Mouse (Mus musculus): ENCODE measurements around the gene Bpifb9b. TPM values are rescaled to one million over a fixed set of nuclear protein-coding genes. Genes with fewer than 3 reads are reported as not detected.

Gene Bpifb9b
- not detected for polyA plus RNA-seq (2017; shearing (Covaris generic))

GRCm38 (mm10) chr2:154306927-154307326, at the start of gene Bpifb9b:
Gene Bpifb9b, plus strand, starts transcription at chr2:154307227.

GRCm38 (mm10) chr2:154257554-154257953, 49.5 kb upstream of the Bpifb9b start, which contains the start of gene Bpifb9a:
Gene Bpifb9a, plus strand, starts transcription at chr2:154257854.

Other genes with a start within 250 kb of the Bpifb9b start
- not detected for gene Bpifa3, start 176.9 kb upstream of the Bpifb9b start, polyA plus RNA-seq (2017; shearing (Covaris generic))
- not detected for gene Bpifa1, start 164.3 kb upstream of the Bpifb9b start, polyA plus RNA-seq (2017; shearing (Covaris generic))
- gene Bpifa5, start 144.6 kb upstream of the Bpifb9b start, polyA plus RNA-seq (2017; shearing (Covaris generic)) = not detected
- under 1 TPM; 0.05 to 0.17 TPM for gene Bpifb1, start 116.4 kb upstream of the Bpifb9b start, polyA plus RNA-seq (2017; shearing (Covaris generic))
- under 1 TPM in 1 of 2 experiments, not detected in 1; 0.62 TPM for gene Bpifb5, start 83.5 kb upstream of the Bpifb9b start, polyA plus RNA-seq (2017; shearing (Covaris generic))
- not detected for gene Bpifb9a, start 49.4 kb upstream of the Bpifb9b start, polyA plus RNA-seq (2017; shearing (Covaris generic))
- gene Cdk5rap1, start 65.8 kb downstream of the Bpifb9b start, polyA plus RNA-seq (2017; shearing (Covaris generic)) = 10 to 100 TPM; 20.1 to 48.4 TPM
- gene Snta1, start 100.9 kb downstream of the Bpifb9b start, polyA plus RNA-seq (2017; shearing (Covaris generic)) = under 1 TPM; 0.07 to 0.33 TPM
- gene Cbfa2t2, start 129.3 kb downstream of the Bpifb9b start, polyA plus RNA-seq (2017; shearing (Covaris generic)) = 10 to 100 TPM; 19.7 to 21.4 TPM
- 1 to 10 TPM; 1.2 to 2.8 TPM for gene 1700003F12Rik, start 239.9 kb downstream of the Bpifb9b start, polyA plus RNA-seq (2017; shearing (Covaris generic))
- gene Actl10, start 244.5 kb downstream of the Bpifb9b start, polyA plus RNA-seq (2017; shearing (Covaris generic)) = 1 to 10 TPM in 1 of 2 experiments, under 1 TPM in 1; 0.13 to 2.1 TPM

Data from inflammation-experienced regulatory T-cells (primary cell).